Mouse (Mus musculus) left cerebral cortex, adult 11 months (tissue): ENCODE measurements around the gene Cacna1d.

Experiments
- DNase-seq: peaks from one replicate; pipeline ENCODE4 v3.0.0; 2022; ENCODE audit warnings: low spot score

The Cacna1d gene

GRCm38 (mm10) chr14:30019792-30020575 lies 471.3 kb downstream of the Cacna1d start:
- DNase-seq = no peak

GRCm38 (mm10) chr14:30019375-30019774 lies 471.9 kb downstream of the Cacna1d start:
- DNase-seq = no peak

- no peak for DNase-seq
Measured at GRCm38 (mm10) chr14:30018846-30019245, 472.4 kb downstream of the Cacna1d start.

GRCm38 (mm10) chr14:30018463-30018801 lies 472.8 kb downstream of the Cacna1d start:
- no peak for DNase-seq

GRCm38 (mm10) chr14:30017794-30018462 lies 473.3 kb downstream of the Cacna1d start:
- no peak for DNase-seq

- DNase-seq = no peak
Measured at GRCm38 (mm10) chr14:30016666-30017065, 474.6 kb downstream of the Cacna1d start.

GRCm38 (mm10) chr14:30015008-30015407 lies 476.2 kb downstream of the Cacna1d start:
- DNase-seq = no peak

GRCm38 (mm10) chr14:30014487-30014886 lies 476.8 kb downstream of the Cacna1d start:
- DNase-seq = no peak

GRCm38 (mm10) chr14:30011886-30012560 lies 479.2 kb downstream of the Cacna1d start:
- DNase-seq = no peak

- DNase-seq = no peak
Measured at GRCm38 (mm10) chr14:30009864-30010560, 481.2 kb downstream of the Cacna1d start.

- no peak for DNase-seq
Measured at GRCm38 (mm10) chr14:30008733-30009575, 482.3 kb downstream of the Cacna1d start, which contains the start of the genes Il17rb and Chdh. Gene Il17rb, minus strand, starts transcription at chr14:30008896. Gene Chdh, plus strand, starts transcription at chr14:30009023.

GRCm38 (mm10) chr14:29999475-29999811 lies 491.8 kb downstream of the Cacna1d start:
- no peak for DNase-seq

GRCm38 (mm10) chr14:29998747-29999474 lies 492.3 kb downstream of the Cacna1d start:
- no peak for DNase-seq

- DNase-seq = no peak
Measured at GRCm38 (mm10) chr14:29997345-29997744, 493.9 kb downstream of the Cacna1d start.

GRCm38 (mm10) chr14:29996000-29996751 lies 495.1 kb downstream of the Cacna1d start:
- DNase-seq = no peak

- no peak for DNase-seq
Measured at GRCm38 (mm10) chr14:29994976-29995375, 496.3 kb downstream of the Cacna1d start.
